Mouse (Mus musculus): ENCODE results near the gene Skint8. TPM values are rescaled to one million over a fixed set of nuclear protein-coding genes. Genes with fewer than 3 reads are reported as not detected.
"Not testable (repeated sequence)": the region's sequence is repeated elsewhere in the genome, so short reads cannot be mapped to it uniquely, and the experiment has no call there.

Gene Skint8
- polyA plus RNA-seq, 1 experiment from 2014 or later = 0.40 TPM

DNA sequence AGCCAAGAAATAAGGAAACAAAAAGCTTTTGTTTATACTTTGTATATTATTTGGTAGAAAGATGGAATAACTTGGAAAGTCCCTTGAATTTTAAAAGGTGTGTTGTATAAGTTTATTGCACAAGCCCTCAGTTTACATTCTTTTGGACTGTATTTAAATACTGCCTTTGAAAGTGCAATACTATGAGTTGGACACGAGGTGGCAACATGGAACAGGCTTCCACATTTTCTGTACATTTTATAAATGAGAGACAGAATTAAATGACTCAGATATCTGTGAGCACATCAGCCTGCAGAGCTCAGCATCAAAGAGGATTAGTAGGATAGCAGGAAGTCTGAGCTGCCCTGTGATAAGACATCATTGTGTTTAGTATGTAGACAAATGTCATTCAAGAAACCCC lies 42.1 kb downstream of the Skint8 start:
- H3K9me3 ChIP-seq (replicated peaks) = no peaks in the 10 kb centered on the region
- H3K9ac ChIP-seq = no peak overlapping the region
- no peak overlapping the region for H3K27ac ChIP-seq (replicated peaks)
- no peaks in the 10 kb centered on the region for H3K4me1 ChIP-seq
- WGBS = 19% methylated on average over 1 of the region's 1 CpGs
- H3K36me3 ChIP-seq = no peaks in the 10 kb centered on the region
- no peak for ATAC-seq (ENCODE audit: insufficient number of reproducible peaks, low FRiP score, low TSS enrichment, low read depth)
- no peaks in the 10 kb centered on the region for H3K27me3 ChIP-seq
- H3K4me3 ChIP-seq (replicated peaks) = no peak overlapping the region
- no peak overlapping the region for H3K4me2 ChIP-seq (replicated peaks)

DNA sequence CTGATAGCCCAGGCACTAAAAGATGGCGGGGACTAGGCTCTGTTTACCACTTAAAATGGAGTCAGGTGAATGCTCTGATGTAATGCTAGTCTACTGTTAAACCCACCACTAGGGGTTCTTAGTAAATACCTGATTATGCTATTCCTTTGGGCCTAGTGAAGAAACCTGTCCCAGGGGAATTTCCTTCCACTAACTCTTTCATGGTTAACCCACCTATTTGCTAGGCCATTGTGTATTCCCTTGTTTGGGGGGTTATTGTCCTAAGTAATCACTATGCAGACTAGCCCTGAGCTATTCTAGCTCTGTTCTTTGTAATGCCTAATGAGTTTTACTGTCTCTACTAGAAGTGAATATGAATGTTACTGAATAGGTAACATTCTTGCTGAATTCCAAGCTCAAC lies 44.0 kb downstream of the Skint8 start:
- H3K27me3 ChIP-seq; H3K9ac ChIP-seq; H3K4me1 ChIP-seq; H3K4me3 ChIP-seq (replicated peaks); H3K4me2 ChIP-seq (replicated peaks); H3K27ac ChIP-seq (replicated peaks); H3K9me3 ChIP-seq (replicated peaks); H3K36me3 ChIP-seq; ATAC-seq (ENCODE audit: insufficient number of reproducible peaks, low FRiP score, low TSS enrichment, low read depth): not testable (repeated sequence)
- WGBS = 63% methylated on average over 1 of the region's 1 CpGs

DNA sequence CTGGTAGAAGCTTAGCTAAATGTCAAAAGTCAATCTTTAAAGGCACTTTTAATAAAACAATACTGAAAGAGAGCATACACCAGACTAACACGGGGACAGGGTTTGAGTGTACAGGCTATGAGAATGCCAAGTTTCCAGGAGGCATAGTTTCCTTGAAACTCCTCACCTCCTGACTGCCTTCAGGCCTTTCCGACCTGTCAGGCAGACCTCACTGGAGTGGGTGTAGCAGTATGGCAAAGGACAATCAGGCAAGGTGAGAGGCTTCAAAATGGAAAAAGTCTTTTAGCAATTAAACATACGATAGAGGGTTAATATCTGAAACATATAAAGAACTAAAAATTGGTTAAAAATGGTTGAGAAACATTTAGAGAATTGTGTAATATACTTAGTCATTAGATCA lies 44.5 kb downstream of the Skint8 start:
- H3K4me1 ChIP-seq = no peaks in the 10 kb centered on the region
- ATAC-seq (ENCODE audit: insufficient number of reproducible peaks, low FRiP score, low TSS enrichment, low read depth) = no peak
- no peak overlapping the region for H3K4me3 ChIP-seq (replicated peaks)
- H3K9ac ChIP-seq = no peak overlapping the region
- H3K4me2 ChIP-seq (replicated peaks) = no peak overlapping the region
- no peak overlapping the region for H3K27ac ChIP-seq (replicated peaks)
- H3K27me3 ChIP-seq = no peaks in the 10 kb centered on the region
- no peaks in the 10 kb centered on the region for H3K36me3 ChIP-seq
- 74% methylated on average over 3 of the region's 3 CpGs for WGBS
- H3K9me3 ChIP-seq (replicated peaks) = no peaks in the 10 kb centered on the region

DNA sequence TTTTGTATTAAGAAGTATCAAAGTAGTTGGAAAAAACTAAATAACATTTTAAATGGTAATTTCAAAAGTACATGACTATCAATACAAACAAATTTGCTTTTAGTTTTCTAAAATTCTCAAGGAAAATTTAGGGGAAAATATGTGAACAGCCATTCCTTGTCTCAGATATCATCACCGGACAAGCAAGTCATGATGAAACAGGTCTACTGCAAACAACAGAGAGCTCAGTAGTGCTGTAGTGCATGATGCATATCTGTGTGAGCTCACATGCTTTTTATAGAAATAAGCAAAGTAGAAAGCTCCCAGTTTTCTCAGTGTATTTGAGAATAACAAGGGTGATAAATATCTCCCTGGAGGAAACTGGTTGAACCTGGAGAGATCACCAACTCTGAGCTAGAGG lies 53.4 kb downstream of the Skint8 start, which contains the start of gene Skint7:
Skint7 (plus strand) TSS at position 301 of the 400 bp plus-strand sequence.
- WGBS = 90% methylated on average over 1 of the region's 1 CpGs
- H3K9ac ChIP-seq = no peak within 1 kb of the TSS
- H3K9me3 ChIP-seq (replicated peaks) = no peaks in the 10 kb centered on the region
- H3K4me3 ChIP-seq (replicated peaks) = no peak within 1 kb of the TSS
- no peak within 1 kb of the TSS for H3K4me2 ChIP-seq (replicated peaks)
- no peaks in the 10 kb centered on the region for H3K27me3 ChIP-seq
- no peaks in the 10 kb centered on the region for H3K36me3 ChIP-seq
- H3K27ac ChIP-seq (replicated peaks) = no peak within 1 kb of the TSS
- no peaks in the 10 kb centered on the region for H3K4me1 ChIP-seq
- no peak for ATAC-seq (ENCODE audit: insufficient number of reproducible peaks, low FRiP score, low TSS enrichment, low read depth)

Other genes starting within 250 kb of the Skint8 start
- 25.1 and 26.1 TPM in 2 replicates for gene Spata6, start 199.4 kb upstream of the Skint8 start, polyA plus RNA-seq (2015; fragmentation: Nextera tagmentation; extraction: Ambion mirVana)
- 3.3 and 3.9 TPM in 2 replicates for gene Slc5a9, start 16.5 kb upstream of the Skint8 start, polyA plus RNA-seq (2015; fragmentation: Nextera tagmentation; extraction: Ambion mirVana)
- 0.24 TPM in 1 of 2 replicates, not detected in the other for gene Skint7, start 53.5 kb downstream of the Skint8 start, polyA plus RNA-seq (2015; fragmentation: Nextera tagmentation; extraction: Ambion mirVana)
- 0.16 and 0.21 TPM in 2 replicates for gene Skint1, start 86.9 kb downstream of the Skint8 start, polyA plus RNA-seq (2015; fragmentation: Nextera tagmentation; extraction: Ambion mirVana)
- 0.09 and 0.12 TPM in 2 replicates for gene Skint4, start 152.6 kb downstream of the Skint8 start, polyA plus RNA-seq (2015; fragmentation: Nextera tagmentation; extraction: Ambion mirVana)

All from embryonic facial prominence, embryonic 15.5 days (tissue).